Mouse (Mus musculus) heart, embryonic 16.5 days (tissue): ENCODE measurements around the gene Slc2a5. TPM values are rescaled to one million over a fixed set of nuclear protein-coding genes. Genes with fewer than 3 reads are reported as not detected.

ENCODE experiments used
- ATAC-seq: fragments of 200-750 bp; cut with Nextera tagmentation; replicated peaks from 2 replicates; pipeline ENCODE4 v1.8.0; 2017; ENCODE audit warnings: moderate number of reproducible peaks; ENCODE audit not compliant: insufficient read depth, low FRiP score; ENCODE audit errors: extremely low read depth
- H3K27ac ChIP-seq: fragments of 300-500 bp; sonication (generic); 2 replicates; pipeline ENCODE4 v1.5.1; 2014; ENCODE audit warnings: mild to moderate bottlenecking, low read length, control low read depth, moderate library complexity
- H3K27me3 ChIP-seq: fragments of 300-500 bp; sonication (generic); 2 replicates; pipeline ENCODE4 v1.6.1; 2014; ENCODE audit warnings: low read length, mixed read lengths; ENCODE audit not compliant: control insufficient read depth, insufficient read depth
- H3K36me3 ChIP-seq: fragments of 300-500 bp; sonication (generic); 2 replicates; pipeline ENCODE4 v1.6.1; 2014; ENCODE audit not compliant: control insufficient read depth, insufficient read depth
- H3K4me1 ChIP-seq: fragments of 300-500 bp; sonication (generic); 2 replicates; pipeline ENCODE4 v1.6.1; 2014; ENCODE audit warnings: low read length, mixed read lengths; ENCODE audit not compliant: control insufficient read depth, insufficient read depth
- H3K4me2 ChIP-seq: fragments of 300-500 bp; sonication (generic); 2 replicates; pipeline ENCODE4 v1.6.1; 2014; ENCODE audit warnings: low read depth, mild to moderate bottlenecking, control low read depth, low read length
- H3K4me3 ChIP-seq: fragments of 300-500 bp; sonication (generic); 2 replicates; pipeline ENCODE4 v1.5.1; 2014; ENCODE audit warnings: mild to moderate bottlenecking, control low read depth, low read length
- H3K9ac ChIP-seq: fragments of 300-500 bp; sonication (generic); 2 replicates; pipeline ENCODE4 v1.6.1; 2014; ENCODE audit warnings: low read length, control low read depth
- H3K9me3 ChIP-seq: fragments of 300-500 bp; sonication (generic); replicated peaks from 2 replicates; pipeline ENCODE4 v1.6.1; 2016; ENCODE audit warnings: low read length; ENCODE audit not compliant: control insufficient read depth
- WGBS: fragments of 180-500 bp; shearing (Covaris S2); extraction: QIAGEN DNeasy Blood & Tissue Kit; methylation state at CpG from one replicate; pipeline ENCODE4 v1.1.7; 2014; 5-methylcytosine and 5-hydroxymethylcytosine counted together
- polyA plus RNA-seq: library from polyadenylated mRNA; unstranded; fragments of >200 nt; fragmentation: Nextera tagmentation; extraction: Ambion mirVana; gene quantifications from 2 replicates; pipeline ENCODE4 v1.2.1, GENCODE M21; 2015

Gene Slc2a5
- polyA plus RNA-seq, 1 experiment from 2014 or later, result 0.77 TPM

GRCm38 (mm10) chr4:150085366-150085765 is 33.7 kb upstream of the Slc2a5 start:
- no peaks in the 10 kb centered on the region for H3K27me3 ChIP-seq
- H3K4me3 ChIP-seq, result no peak overlapping the region
- H3K9me3 ChIP-seq, result 0 out of 2 replicates have a peak, but pooled peaks cover 2% of the 10 kb centered on the region
- no peak for ATAC-seq
- H3K4me2 ChIP-seq, result no peak overlapping the region
- H3K9ac ChIP-seq, result no peak overlapping the region
- no peaks in the 10 kb centered on the region for H3K36me3 ChIP-seq
- no peak overlapping the region for H3K27ac ChIP-seq
- WGBS, result 74% methylated on average over 4 of the region's 4 CpGs
- peaks cover 18% of the 10 kb centered on the region; the same call in 1 of the 2 replicates for H3K4me1 ChIP-seq

- no peaks in the 10 kb centered on the region for H3K36me3 ChIP-seq
- peak overlapping the region; percentile 75 for H3K4me3 ChIP-seq
- H3K27me3 ChIP-seq, result no peaks in the 10 kb centered on the region
- H3K9ac ChIP-seq, result 0 out of 2 replicates have a peak overlapping the region, but pooled peaks have one; percentile 46
- no peak for ATAC-seq
- H3K27ac ChIP-seq, result peak overlapping the region; percentile 80
- H3K9me3 ChIP-seq, result 0 out of 2 replicates have a peak, but pooled peaks cover 2% of the 10 kb centered on the region
- 5% methylated on average over 7 of the region's 7 CpGs for WGBS
- H3K4me1 ChIP-seq, result peaks cover 27% of the 10 kb centered on the region
- peak overlapping the region; percentile 98 for H3K4me2 ChIP-seq
Observed at GRCm38 (mm10) chr4:150086841-150087160, 32.3 kb upstream of the Slc2a5 start.

- peaks cover 31% of the 10 kb centered on the region for H3K4me1 ChIP-seq
- peak within 1 kb of the TSS; percentile 98 for H3K4me2 ChIP-seq
- no peaks in the 10 kb centered on the region for H3K27me3 ChIP-seq
- H3K27ac ChIP-seq, result peak within 1 kb of the TSS; percentile 96
- peak within 1 kb of the TSS; percentile 93 for H3K9ac ChIP-seq
- peak; percentile 97 for ATAC-seq
- H3K9me3 ChIP-seq, result 0 out of 2 replicates have a peak, but pooled peaks cover 2% of the 10 kb centered on the region
- peak within 1 kb of the TSS; percentile 75 for H3K4me3 ChIP-seq
- WGBS, result under 1% methylated on average over 52 of the region's 56 CpGs
- H3K36me3 ChIP-seq, result no peaks in the 10 kb centered on the region
Observed at GRCm38 (mm10) chr4:150087161-150087889, 31.8 kb upstream of the Slc2a5 start, which contains the start of gene Gpr157. Gpr157 (plus strand) TSS chr4:150087365.

- peak overlapping the region; percentile 93 for H3K9ac ChIP-seq
- peak overlapping the region; percentile 75 for H3K4me3 ChIP-seq
- no peak for ATAC-seq
- H3K4me2 ChIP-seq, result peak overlapping the region; percentile 98
- no peaks in the 10 kb centered on the region for H3K36me3 ChIP-seq
- no peaks in the 10 kb centered on the region for H3K27me3 ChIP-seq
- H3K27ac ChIP-seq, result peak overlapping the region; percentile 96
- H3K9me3 ChIP-seq, result 0 out of 2 replicates have a peak, but pooled peaks cover 2% of the 10 kb centered on the region
- WGBS, result 16% methylated on average over 29 of the region's 29 CpGs
- peaks cover 33% of the 10 kb centered on the region for H3K4me1 ChIP-seq
Observed at GRCm38 (mm10) chr4:150087890-150088530, 31.1 kb upstream of the Slc2a5 start.

GRCm38 (mm10) chr4:150089121-150089520 is 30.0 kb upstream of the Slc2a5 start:
- Histone ChIP-seq H3K4me1 (peaks cover 39% of the 10 kb centered on the region), H3K9me3 (0 out of 2 replicates have a peak, but pooled peaks cover 2% of the 10 kb centered on the region), H3K4me3 (peak overlapping the region; percentile 75), H3K27me3 (no peaks in the 10 kb centered on the region), H3K9ac (peak overlapping the region; percentile 93), H3K27ac (peak overlapping the region; percentile 96), H3K36me3 (no peaks in the 10 kb centered on the region), H3K4me2 (peak overlapping the region; percentile 98)
- WGBS, result 28% methylated on average over 10 of the region's 10 CpGs
- no peak for ATAC-seq

- Histone ChIP-seq H3K4me1 (peaks cover 42% of the 10 kb centered on the region), H3K36me3 (no peaks in the 10 kb centered on the region), H3K27me3 (no peaks in the 10 kb centered on the region), H3K4me2 (no peak overlapping the region), H3K4me3 (no peak overlapping the region), H3K27ac (no peak overlapping the region), H3K9me3 (no peaks in the 10 kb centered on the region), H3K9ac (no peak overlapping the region)
- WGBS, result 78% methylated on average over 18 of the region's 18 CpGs
- ATAC-seq, result no peak
Observed at GRCm38 (mm10) chr4:150091887-150092582, 27.0 kb upstream of the Slc2a5 start.

- H3K36me3 ChIP-seq, result no peaks in the 10 kb centered on the region
- H3K27me3 ChIP-seq, result no peaks in the 10 kb centered on the region
- H3K4me3 ChIP-seq, result no peak overlapping the region
- WGBS, result 53% methylated on average over 3 of the region's 3 CpGs
- no peak overlapping the region for H3K9ac ChIP-seq
- H3K27ac ChIP-seq, result no peak overlapping the region
- no peaks in the 10 kb centered on the region for H3K9me3 ChIP-seq
- no peak overlapping the region for H3K4me2 ChIP-seq
- H3K4me1 ChIP-seq, result peaks cover 42% of the 10 kb centered on the region
- ATAC-seq, result no peak
Observed at GRCm38 (mm10) chr4:150092583-150092902, 26.5 kb upstream of the Slc2a5 start.

- no peak for ATAC-seq
- H3K27me3 ChIP-seq, result no peaks in the 10 kb centered on the region
- no peak overlapping the region for H3K4me2 ChIP-seq
- 50% methylated on average over 12 of the region's 12 CpGs for WGBS
- no peak overlapping the region for H3K27ac ChIP-seq
- H3K4me3 ChIP-seq, result no peak overlapping the region
- H3K9me3 ChIP-seq, result no peaks in the 10 kb centered on the region
- H3K36me3 ChIP-seq, result no peaks in the 10 kb centered on the region
- 0 out of 2 replicates have a peak overlapping the region, but pooled peaks have one; percentile 16 for H3K9ac ChIP-seq
- H3K4me1 ChIP-seq, result peaks cover 33% of the 10 kb centered on the region
Observed at GRCm38 (mm10) chr4:150093560-150094462, 25.3 kb upstream of the Slc2a5 start.
